Mouse (Mus musculus) left cerebral cortex, adult 2 months (tissue): ENCODE data around the gene Slc16a2. TPM values are rescaled to one million over a fixed set of nuclear protein-coding genes. Genes with fewer than 3 reads are reported as not detected.

Source experiments
- DNase-seq, 2 experiments: peaks; one replicate each; pipeline ENCODE4 v3.0.0; 2021 to 2022; ENCODE audit warnings: low spot score in 2 of 2, mixed read lengths in 1 of 2; ENCODE audit errors: extremely low spot score in 1 of 2
- H3K27ac ChIP-seq: fragments of 200-600 bp; 2 replicates; pipeline ENCODE4 v1.8.1; 2022
- H3K4me3 ChIP-seq: fragments of 200-600 bp; 2 replicates; pipeline ENCODE4 v1.8.1; 2022
- CTCF ChIP-seq: fragments of 200-600 bp; IDR thresholded peaks from 2 replicates; pipeline ENCODE4 v1.8.1; 2022; ENCODE audit warnings: antibody characterized with exemption, mild to moderate bottlenecking, moderate library complexity
- intact Hi-C: fragments of 180-260 bp; cut with DNase I; formaldehyde crosslinking; loops from one replicate; pipeline ENCODE4 v1.15.1; 2025
- total RNA-seq, 2 experiments: library from RNA; stranded (reverse); gene quantifications; 2 replicates each; pipeline ENCODE4 v1.2.3; 2021

Slc16a2 gene
- total RNA-seq, 2 experiments from 2014 or later = 32.0 to 33.0 TPM

DNA sequence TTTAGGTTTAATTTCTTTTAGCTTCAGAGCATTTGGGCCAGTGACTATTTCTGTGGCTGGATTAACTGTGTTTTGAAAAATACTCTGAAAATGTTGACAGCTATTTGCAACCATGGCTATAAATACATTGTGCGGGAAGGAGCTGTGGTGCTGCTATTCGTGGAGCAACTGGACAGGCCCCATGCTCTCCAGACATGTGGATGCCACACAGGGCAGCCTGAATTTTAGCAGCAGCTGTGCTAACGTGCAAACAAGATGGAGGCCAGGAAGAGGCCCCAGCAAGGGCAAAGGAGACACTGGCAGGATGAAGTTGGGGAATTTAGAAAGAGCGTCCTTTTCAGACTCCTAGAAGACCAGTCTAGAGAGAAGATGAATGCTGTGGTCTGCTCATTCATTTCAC is 15.4 kb downstream of the Slc16a2 start:
- intact Hi-C loops = no loop called here
- DNase-seq = no peak
- TF ChIP-seq CTCF = no peak
- H3K4me3 ChIP-seq = no peak overlapping the region
- no peak overlapping the region for H3K27ac ChIP-seq

DNA sequence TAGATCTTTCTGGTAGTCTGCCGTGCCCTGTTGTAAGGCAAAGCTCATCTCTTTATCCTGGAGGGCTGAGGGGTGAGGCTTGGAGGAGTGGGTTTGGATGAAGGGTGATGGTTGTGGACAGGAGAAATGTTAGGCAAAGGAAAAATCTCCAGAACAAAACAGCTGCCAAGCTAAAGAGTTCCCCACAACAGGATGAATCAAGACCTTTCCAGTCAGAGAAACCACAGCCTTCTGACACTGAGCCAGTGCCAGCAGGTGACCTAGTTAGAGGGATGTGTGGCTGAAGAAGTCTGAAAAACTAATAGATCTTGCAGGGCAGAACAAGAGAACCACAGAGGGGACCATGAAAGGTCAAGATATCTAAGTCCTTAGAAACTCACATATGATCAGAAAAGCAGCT is 24.8 kb downstream of the Slc16a2 start:
- no peak for TF ChIP-seq CTCF
- no peak for DNase-seq
- intact Hi-C loops = no loop called here

DNA sequence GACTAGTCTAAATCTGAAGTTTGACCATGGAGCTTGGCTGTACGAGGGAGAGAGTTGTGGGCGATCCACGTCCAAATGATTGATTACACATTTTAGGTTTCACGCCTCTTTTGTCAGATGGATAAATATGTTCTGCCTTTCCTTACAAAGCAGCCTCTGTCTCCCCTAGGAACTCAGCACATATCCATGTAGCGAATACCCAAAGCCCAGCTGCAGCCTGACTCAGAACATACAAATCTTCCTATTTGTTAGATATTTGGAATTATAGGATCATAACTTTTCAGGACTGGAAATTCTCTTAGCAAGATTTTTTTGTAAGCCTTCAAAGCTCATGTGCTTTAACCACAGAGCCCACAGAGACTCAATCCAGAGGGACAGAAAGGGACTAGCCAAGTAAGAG is 26.3 kb downstream of the Slc16a2 start:
- intact Hi-C loops = no loop called here
- Histone ChIP-seq H3K4me3 (no peak overlapping the region), H3K27ac (no peak overlapping the region)
- no peak for TF ChIP-seq CTCF
- DNase-seq = no peak

More for the DNA sequence above, 24.8 kb downstream of the Slc16a2 start:
- Histone ChIP-seq H3K27ac (no peak overlapping the region), H3K4me3 (no peak overlapping the region)

DNA sequence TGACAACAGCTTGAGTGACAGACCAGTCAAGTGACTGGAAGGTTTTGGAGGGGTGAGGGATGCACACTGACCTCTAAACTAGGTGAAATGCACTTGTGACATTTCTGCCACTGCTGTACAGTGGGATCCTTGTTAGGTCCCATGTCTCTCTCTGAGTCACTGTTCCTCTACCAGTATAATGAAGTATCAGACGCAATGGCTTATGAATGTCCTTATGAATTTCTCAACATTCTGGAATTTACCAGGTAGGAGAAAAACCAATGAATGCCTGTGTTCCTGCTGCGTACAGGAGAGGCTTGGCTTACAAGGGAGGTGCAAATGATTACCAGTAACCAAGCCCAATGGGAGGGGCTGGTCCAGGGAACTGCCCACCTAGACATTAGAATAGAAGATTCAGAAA is 30.5 kb downstream of the Slc16a2 start:
- H3K4me3 ChIP-seq = no peak overlapping the region
- no peak for DNase-seq
- intact Hi-C loops = no loop called here
- H3K27ac ChIP-seq = no peak overlapping the region
- TF ChIP-seq CTCF = no peak

DNA sequence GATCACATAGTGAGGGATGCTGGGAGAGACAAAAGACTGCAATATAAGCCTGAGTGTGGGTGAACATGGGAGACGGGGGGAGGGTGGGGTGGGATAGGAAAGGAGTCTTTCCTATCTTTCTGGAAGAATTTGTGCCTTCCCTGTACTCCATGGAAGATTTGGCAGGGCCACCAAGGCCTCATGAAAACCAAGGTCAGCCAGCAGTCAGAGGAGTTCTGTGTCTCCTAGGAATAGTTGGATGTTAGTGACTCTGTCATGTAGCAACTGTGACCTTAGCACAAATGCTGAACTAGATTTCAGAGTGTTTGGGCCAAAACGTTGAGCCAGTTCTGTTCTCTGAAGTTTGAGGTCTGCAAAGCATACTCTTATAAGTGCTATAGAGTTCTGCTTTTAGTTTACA is 36.1 kb downstream of the Slc16a2 start:
- intact Hi-C loops = no loop called here
- no peak for TF ChIP-seq CTCF
- H3K27ac ChIP-seq = no peak overlapping the region
- no peak overlapping the region for H3K4me3 ChIP-seq
- DNase-seq = no peak

DNA sequence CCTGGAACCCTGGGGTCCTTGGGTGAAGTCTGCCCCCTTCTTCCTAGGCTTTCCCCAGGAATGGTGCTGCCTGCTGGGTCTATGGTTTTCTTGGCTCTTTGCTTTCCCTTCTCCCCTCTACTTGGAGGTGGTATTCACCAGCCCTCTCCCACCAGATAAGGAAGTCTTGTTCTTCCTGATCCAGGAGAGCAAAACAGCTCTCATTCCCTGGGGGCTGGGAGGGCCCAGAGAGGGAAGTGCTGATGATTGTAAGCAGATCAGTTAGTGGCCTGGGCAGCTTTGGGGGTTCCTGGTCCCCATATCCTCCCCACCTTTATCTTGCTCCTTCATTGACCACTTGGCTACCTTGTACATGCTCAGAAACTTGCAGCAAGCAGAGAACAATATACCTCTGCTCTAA is 45.4 kb downstream of the Slc16a2 start:
- H3K4me3 ChIP-seq = no peak overlapping the region
- TF ChIP-seq CTCF = no peak
- intact Hi-C loops = no loop called here

DNA sequence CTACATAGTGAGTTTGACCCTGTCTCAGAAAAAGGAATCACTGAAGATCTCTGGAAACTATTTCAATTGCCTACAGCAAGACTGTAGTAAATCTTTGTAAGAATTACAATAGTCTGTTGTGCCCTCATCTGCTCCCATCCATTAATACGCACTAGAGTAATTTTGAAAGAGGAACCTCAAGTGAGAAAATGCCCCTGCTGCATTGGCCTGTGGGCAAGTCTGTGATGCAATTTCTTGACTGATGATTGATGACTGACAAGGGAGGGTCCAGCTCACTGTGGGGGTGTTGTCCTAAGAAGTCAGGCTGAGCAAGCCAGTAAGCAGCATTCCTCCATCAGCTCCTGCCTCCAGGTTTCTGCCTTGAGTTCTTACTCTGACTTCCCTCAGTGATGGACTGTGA is 75.6 kb downstream of the Slc16a2 start:
- intact Hi-C loops = no loop called here
- H3K4me3 ChIP-seq = no peak overlapping the region

More for the DNA sequence above, 45.4 kb downstream of the Slc16a2 start:
- no peak for DNase-seq
- H3K27ac ChIP-seq = no peak overlapping the region

DNA sequence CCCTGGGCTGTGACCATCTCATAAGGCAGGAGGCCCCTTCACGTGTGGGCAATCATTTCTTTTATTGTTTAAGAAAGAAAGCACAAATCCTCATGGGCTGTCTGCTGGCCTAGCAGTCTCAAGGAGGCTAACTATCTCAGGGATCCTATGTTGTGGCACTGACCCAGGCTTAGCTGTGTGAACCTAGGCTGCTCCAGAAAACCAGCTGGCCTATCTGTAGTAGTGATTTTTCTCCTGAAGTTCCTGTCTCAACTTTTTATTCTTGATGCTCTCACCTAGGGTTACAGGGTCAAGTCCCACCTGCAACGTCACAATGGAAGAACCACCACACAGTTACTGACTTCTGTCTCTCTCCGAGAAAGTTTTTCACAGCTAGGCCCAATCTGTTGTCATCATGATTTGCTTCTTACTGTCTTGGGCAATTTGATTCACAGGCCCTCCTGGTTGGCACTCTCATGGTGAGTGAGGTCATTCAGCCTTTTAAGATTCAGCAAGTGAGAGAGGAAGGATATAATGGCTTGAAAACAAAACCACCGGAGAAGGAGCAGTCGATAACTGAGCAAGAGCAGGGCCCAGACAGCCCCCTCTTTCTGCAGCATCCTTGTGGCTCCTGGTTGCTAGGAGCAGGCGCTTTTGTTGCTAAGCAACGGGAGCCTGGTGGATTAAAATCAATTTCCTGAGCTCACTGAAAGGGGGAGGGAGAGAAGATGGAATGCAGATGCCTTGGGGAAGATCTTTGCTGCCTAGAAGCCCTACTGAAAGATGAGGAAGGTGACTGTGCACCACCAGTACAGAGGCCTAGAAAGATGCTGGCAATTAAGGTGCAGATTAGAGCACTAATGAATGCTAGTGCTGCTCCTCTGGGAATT is 77.4 kb downstream of the Slc16a2 start:
- Histone ChIP-seq H3K27ac (peak overlapping the region; percentile 28), H3K4me3 (no peak overlapping the region)
- intact Hi-C loops = no loop called here
- TF ChIP-seq CTCF = no peak; the same call in 1 of the 2 replicates
- DNase-seq = peak; percentile 49 to 50

More for the DNA sequence above, 75.6 kb downstream of the Slc16a2 start:
- TF ChIP-seq CTCF = no peak
- no peak overlapping the region for H3K27ac ChIP-seq
- DNase-seq = no peak

DNA sequence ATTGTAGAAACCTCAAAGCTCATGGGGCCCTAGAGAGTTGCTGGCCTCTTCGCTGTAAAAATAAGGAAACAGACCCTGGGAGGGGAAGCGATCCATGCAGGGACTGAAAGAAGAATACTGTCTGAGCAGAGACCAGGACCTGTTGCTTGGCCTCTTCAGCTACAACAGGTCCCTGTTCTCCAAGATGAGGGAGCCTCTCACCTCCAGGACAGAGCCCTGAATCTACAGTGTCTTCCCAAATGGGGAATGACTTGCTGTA is 79.8 kb downstream of the Slc16a2 start:
- H3K27ac ChIP-seq = no peak overlapping the region
- H3K4me3 ChIP-seq = no peak overlapping the region
- DNase-seq = no peak
- no peak for TF ChIP-seq CTCF
- intact Hi-C loops = no loop called here

DNA sequence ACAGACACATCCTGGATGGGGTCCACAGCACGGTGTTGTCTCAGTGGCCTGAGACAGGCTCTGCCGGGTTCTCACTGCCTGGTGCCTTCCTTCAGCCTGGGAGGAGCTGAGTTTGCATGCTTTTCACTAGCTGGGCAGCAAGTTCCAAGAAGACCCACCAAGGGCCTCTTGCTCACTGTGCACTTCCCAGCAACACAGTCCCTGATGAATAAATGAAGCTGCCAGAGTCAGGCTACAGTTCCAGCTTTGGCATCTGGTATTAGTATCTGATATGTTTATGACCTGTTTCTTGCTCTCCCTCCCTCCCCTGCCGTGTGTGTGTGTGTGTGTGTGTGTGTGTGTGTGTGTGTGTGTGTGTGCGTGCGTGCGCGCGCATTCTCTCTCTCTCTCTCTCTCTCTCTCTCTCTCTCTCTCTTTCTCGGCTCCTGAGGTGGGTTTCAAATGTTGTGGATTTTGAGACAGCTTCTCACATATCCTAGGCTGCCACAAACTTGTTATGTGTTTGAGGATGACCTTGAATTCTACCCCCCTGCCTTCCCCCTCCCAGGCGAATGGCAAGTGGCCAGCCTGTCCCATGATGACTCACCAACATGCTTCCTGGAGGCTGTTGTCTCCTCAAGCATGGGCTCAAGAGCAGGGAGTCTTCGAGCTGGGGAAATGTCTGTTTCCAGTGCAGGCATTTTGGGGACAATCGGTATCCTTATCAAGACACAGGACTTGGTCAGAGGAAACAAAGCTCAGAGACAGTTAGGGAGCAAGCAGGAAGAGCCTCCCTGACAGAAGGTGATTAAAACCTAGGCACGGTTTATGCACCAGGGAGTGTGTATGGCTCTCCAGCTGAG is 80.3 kb downstream of the Slc16a2 start:
- no peak overlapping the region for H3K4me3 ChIP-seq
- peak in 1 of 2 experiments; percentile 25 for DNase-seq
- H3K27ac ChIP-seq = no peak overlapping the region
- intact Hi-C loops = no loop called here
- no peak for TF ChIP-seq CTCF

DNA sequence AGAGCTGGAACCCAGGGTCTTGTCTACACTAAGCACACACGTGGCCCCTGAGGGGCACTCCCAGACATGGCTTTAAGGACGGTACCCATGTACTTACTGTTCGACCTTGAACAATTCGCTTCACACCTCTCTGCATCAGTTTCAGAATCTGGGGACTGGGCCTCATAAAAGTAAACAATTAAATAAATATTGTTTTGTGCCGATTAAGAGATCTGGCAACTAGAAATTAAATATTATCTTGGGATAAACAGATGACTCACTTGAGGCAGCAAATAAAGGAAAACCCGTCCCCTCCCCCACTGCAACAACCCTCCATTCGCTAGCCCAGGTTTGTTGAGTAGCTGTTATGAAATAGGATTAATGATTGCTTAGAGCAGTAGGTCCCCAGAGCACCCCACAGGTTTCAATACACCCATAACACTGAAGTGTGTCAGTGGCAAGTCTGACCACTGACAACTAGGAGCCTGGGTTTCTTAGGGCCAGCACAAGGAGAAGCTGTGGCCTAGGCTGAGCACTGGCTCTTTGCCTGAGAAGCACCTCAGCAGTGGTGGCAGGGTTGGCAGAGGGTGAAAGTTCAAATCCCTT is 87.7 kb downstream of the Slc16a2 start:
- no peak for DNase-seq
- no peak overlapping the region for H3K27ac ChIP-seq
- TF ChIP-seq CTCF = no peak
- intact Hi-C loops = no loop called here
- H3K4me3 ChIP-seq = no peak overlapping the region

DNA sequence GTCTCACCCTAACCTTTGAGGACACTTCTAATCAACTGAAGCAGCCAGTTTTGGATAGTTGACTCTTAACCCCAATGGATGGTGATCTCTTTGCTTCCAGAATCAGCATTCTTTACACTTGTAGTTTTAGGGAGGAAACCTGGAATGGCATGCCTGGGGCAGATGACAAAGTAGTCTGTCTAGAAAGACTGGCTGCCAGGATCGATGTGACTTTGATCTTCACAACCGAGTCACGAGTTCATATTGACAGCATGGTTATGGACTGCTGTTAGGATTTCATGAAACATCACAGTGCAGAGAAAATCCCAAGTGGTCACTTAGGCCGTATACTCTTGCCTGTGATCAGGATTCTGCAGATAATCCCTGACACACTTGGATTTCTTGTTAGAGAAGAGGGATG is 88.7 kb downstream of the Slc16a2 start:
- no peak for TF ChIP-seq CTCF
- intact Hi-C loops = no loop called here
- DNase-seq = no peak
- H3K4me3 ChIP-seq = no peak overlapping the region
- H3K27ac ChIP-seq = no peak overlapping the region
